Mouse (Mus musculus) CH12.LX (cell line): ENCODE results near the gene Ift81. TPM values are rescaled to one million over a fixed set of nuclear protein-coding genes. Genes with fewer than 3 reads are reported as not detected.
A peak's percentile ranks its signal among the peaks of the same experiment; 100 is the strongest.

Experiments
- DNase-seq: peaks from one replicate; pipeline ENCODE4 v3.0.0-alpha.2; 2013; ENCODE audit errors: extremely low read depth
- H3K27ac ChIP-seq: 2 replicates; pipeline ENCODE4 v1.5.1; 2012; ENCODE audit warnings: low read depth, mild to moderate bottlenecking, control low read depth, moderate library complexity; ENCODE audit not compliant: insufficient read depth
- H3K27me3 ChIP-seq: replicated peaks from 2 replicates; pipeline ENCODE3; 2012; ENCODE audit warnings: inconsistent platforms
- H3K36me3 ChIP-seq, 2 experiments: replicated peaks in 1 of 2; 2 replicates each; pipeline versions ENCODE3 to v1.6.1; 2012; ENCODE audit warnings: inconsistent platforms in 1 of 2, low read length in 1 of 2, mild to moderate bottlenecking in 1 of 2, mixed read lengths in 1 of 2, moderate library complexity in 1 of 2; ENCODE audit not compliant: control insufficient read depth in 1 of 2, insufficient read depth in 1 of 2
- H3K4me1 ChIP-seq, 2 experiments: 2 replicates each; pipeline ENCODE4 v1.6.1; 2012; ENCODE audit warnings: inconsistent platforms in 1 of 2, moderate library complexity in 1 of 2; ENCODE audit not compliant: insufficient read depth in 2 of 2, control insufficient read depth in 1 of 2
- H3K4me2 ChIP-seq: 2 replicates; pipeline ENCODE4 v1.6.1; 2012; ENCODE audit warnings: low read depth, mild to moderate bottlenecking, control low read depth; ENCODE audit not compliant: poor library complexity, insufficient read depth, severe bottlenecking
- H3K4me3 ChIP-seq, 3 experiments: fragments of 150-350 bp in 1 of 3; sonication (generic) in 1 of 3; replicated peaks in 1 of 3; 2 replicates each; pipeline versions ENCODE3 to v1.5.1; 2011 to 2012; ENCODE audit warnings: low read depth in 2 of 3, low read length in 2 of 3, mild to moderate bottlenecking in 2 of 3, moderate library complexity in 2 of 3, control low read depth in 1 of 3, improper control_type of control experiment in 1 of 3, inconsistent platforms in 1 of 3, mixed read lengths in 1 of 3; ENCODE audit not compliant: poor library complexity in 1 of 3
- H3K79me2 ChIP-seq: replicated peaks from 2 replicates; pipeline ENCODE4 v1.6.1; 2012; ENCODE audit warnings: mild to moderate bottlenecking, moderate library complexity; ENCODE audit not compliant: control insufficient read depth, poor library complexity, insufficient read depth, severe bottlenecking; ENCODE audit errors: extremely low read depth
- H3K9ac ChIP-seq: 2 replicates; pipeline ENCODE4 v1.6.1; 2012; ENCODE audit warnings: low read depth, mild to moderate bottlenecking, control low read depth, moderate library complexity; ENCODE audit not compliant: insufficient read depth
- H3K9me3 ChIP-seq: replicated peaks from 2 replicates; pipeline ENCODE3; 2012; ENCODE audit warnings: low read length, inconsistent platforms, mixed read lengths
- BHLHE40 ChIP-seq: IDR thresholded peaks from 2 replicates; pipeline ENCODE4 v1.6.1; 2011; ENCODE audit warnings: mild to moderate bottlenecking, low read depth, low read length, improper control_type of control experiment
- CHD2 ChIP-seq: IDR thresholded peaks from 2 replicates; pipeline ENCODE4 v1.6.1; 2011; ENCODE audit warnings: low read length, improper control_type of control experiment
- CTCF ChIP-seq, 2 experiments: IDR thresholded peaks in 1 of 2; conservative IDR thresholded peaks in 1 of 2; 2 replicates each; pipeline ENCODE4 v1.5.1; 2011 to 2012; ENCODE audit warnings: low read depth in 2 of 2, low read length in 2 of 2, improper control_type of control experiment in 1 of 2, inconsistent platforms in 1 of 2, mild to moderate bottlenecking in 1 of 2, moderate library complexity in 1 of 2
- E2F4 ChIP-seq: IDR thresholded peaks from 2 replicates; pipeline ENCODE4 v1.6.1; 2011; ENCODE audit warnings: low read depth, low read length, improper control_type of control experiment; ENCODE audit not compliant: insufficient replicate concordance
- ELF1 ChIP-seq: IDR thresholded peaks from 2 replicates; pipeline ENCODE4 v1.6.1; 2014; ENCODE audit warnings: low read depth, mild to moderate bottlenecking, inconsistent platforms, low read length, improper control_type of control experiment
- ETS1 ChIP-seq: conservative IDR thresholded peaks from 2 replicates; pipeline ENCODE4 v1.6.1; 2012; ENCODE audit warnings: low read depth, mild to moderate bottlenecking, inconsistent platforms, low read length, improper control_type of control experiment, moderate library complexity
- IRF4 ChIP-seq: IDR thresholded peaks from 2 replicates; pipeline ENCODE4 v1.6.1; 2014; ENCODE audit warnings: low read depth, mild to moderate bottlenecking, inconsistent platforms, low read length, improper control_type of control experiment
- JUND ChIP-seq: conservative IDR thresholded peaks from 2 replicates; pipeline ENCODE4 v1.6.1; 2011; ENCODE audit warnings: low read depth, low read length, improper control_type of control experiment
- MAX ChIP-seq: IDR thresholded peaks from 2 replicates; pipeline ENCODE4 v1.6.1; 2011; ENCODE audit warnings: low read length, improper control_type of control experiment
- MAZ ChIP-seq: IDR thresholded peaks from 2 replicates; pipeline ENCODE4 v1.6.1; 2012; ENCODE audit warnings: low read depth, mild to moderate bottlenecking, inconsistent platforms, low read length, improper control_type of control experiment, moderate library complexity
- MEF2A ChIP-seq: IDR thresholded peaks from 2 replicates; pipeline ENCODE4 v1.6.1; 2014; ENCODE audit warnings: low read depth, mild to moderate bottlenecking, inconsistent platforms, low read length, improper control_type of control experiment, borderline replicate concordance
- MXI1 ChIP-seq: IDR thresholded peaks from 2 replicates; pipeline ENCODE4 v1.6.1; 2011; ENCODE audit warnings: mild to moderate bottlenecking, low read depth, low read length, improper control_type of control experiment
- NRF1 ChIP-seq: IDR thresholded peaks from 2 replicates; pipeline ENCODE4 v1.6.1; 2014; ENCODE audit warnings: low read depth, mild to moderate bottlenecking, inconsistent platforms, low read length, improper control_type of control experiment, moderate library complexity
- PAX5 ChIP-seq: IDR thresholded peaks from 2 replicates; pipeline ENCODE4 v1.6.1; 2012; ENCODE audit warnings: low read length, inconsistent platforms, mixed read lengths
- POLR2AphosphoS2 ChIP-seq: IDR thresholded peaks from 2 replicates; pipeline ENCODE4 v1.6.1; 2011; ENCODE audit warnings: low read depth, low read length, improper control_type of control experiment
- RAD21 ChIP-seq: IDR thresholded peaks from 2 replicates; pipeline ENCODE4 v1.6.1; 2011; ENCODE audit warnings: low read depth, mild to moderate bottlenecking, low read length, improper control_type of control experiment, moderate library complexity
- RCOR1 ChIP-seq: conservative IDR thresholded peaks from 2 replicates; pipeline ENCODE4 v1.6.1; 2012; ENCODE audit warnings: low read depth, mild to moderate bottlenecking, inconsistent platforms, low read length, improper control_type of control experiment
- SMC3 ChIP-seq: IDR thresholded peaks from 2 replicates; pipeline ENCODE4 v1.6.1; 2011; ENCODE audit warnings: low read depth, low read length, improper control_type of control experiment
- TBP ChIP-seq: conservative IDR thresholded peaks from 2 replicates; pipeline ENCODE4 v1.6.1; 2011; ENCODE audit warnings: low read depth, low read length, improper control_type of control experiment
- USF1 ChIP-seq: IDR thresholded peaks from 2 replicates; pipeline ENCODE4 v1.6.1; 2014; ENCODE audit warnings: low read depth, mild to moderate bottlenecking, inconsistent platforms, low read length, improper control_type of control experiment
- USF2 ChIP-seq: conservative IDR thresholded peaks from 2 replicates; pipeline ENCODE4 v1.6.1; 2011; ENCODE audit warnings: low read depth, low read length, improper control_type of control experiment
- ZC3H11A ChIP-seq: IDR thresholded peaks from 2 replicates; pipeline ENCODE4 v1.6.1; 2012; ENCODE audit warnings: low read depth, mild to moderate bottlenecking, inconsistent platforms, low read length, improper control_type of control experiment
- ZKSCAN1 ChIP-seq: IDR thresholded peaks from 2 replicates; pipeline ENCODE4 v1.6.1; 2012; ENCODE audit warnings: low read depth, inconsistent platforms, low read length, improper control_type of control experiment, borderline replicate concordance
- ZMIZ1 ChIP-seq: IDR thresholded peaks from 2 replicates; pipeline ENCODE4 v1.6.1; 2012; ENCODE audit warnings: low read depth, mild to moderate bottlenecking, inconsistent platforms, low read length, improper control_type of control experiment
- ZNF384 ChIP-seq: IDR thresholded peaks from 2 replicates; pipeline ENCODE4 v1.6.1; 2012; ENCODE audit warnings: low read depth, low read length, improper control_type of control experiment, inconsistent platforms
- dilution Hi-C: fragments of 300-500 bp; cut with MboI; formaldehyde crosslinking; loops from 2 replicates; pipeline ENCODE4 v1.14.3; 2020; ENCODE audit warnings: low sequenced_read_pairs; ENCODE audit not compliant: extremely low pct_unique_long_range_greater_than_20kb, extremely low pct_ligation_motif_present
- in situ Hi-C: fragments of 300-500 bp; cut with MboI; formaldehyde crosslinking; loops from 3 replicates; pipeline ENCODE4 v1.14.3; 2019; ENCODE audit warnings: low sequenced_read_pairs, low pct_ligation_motif_present, low pct_unique_long_range_greater_than_20kb, mixed read lengths
- polyA plus RNA-seq: library from polyadenylated mRNA; unstranded; fragments of >175 nt; gene quantifications from 2 replicates; pipeline ENCODE4 v1.2.1, GENCODE M21; 2012; ENCODE audit warnings: low read depth; ENCODE audit not compliant: insufficient read length
- total RNA-seq, 2 experiments: library from RNA; depleted of rRNA; stranded (reverse); fragments of 300-350 nt in 1 of 2; fragments of >200 nt in 1 of 2; gene quantifications; 2 replicates each; pipeline ENCODE4 v1.2.3; 2012 to 2014

Ift81 gene
- total and polyA plus RNA-seq, 3 experiments, result 3.1 to 5.0 (median 4.1) TPM

- dilution Hi-C loops, result no loop called here
- Histone ChIP-seq H3K4me2 (no peak overlapping the region), H3K4me3 (no peak overlapping the region)
Observed at GRCm38 (mm10) chr5:122636308-122636707, 22.0 kb upstream of the Ift81 start.

GRCm38 (mm10) chr5:122635228-122635627 lies 20.9 kb upstream of the Ift81 start:
- Histone ChIP-seq H3K4me3 (no peak overlapping the region), H3K9me3 (no peaks in the 10 kb centered on the region)
- dilution Hi-C loops, result no loop called here
- no peak for TF ChIP-seq IRF4
- no peak for TF ChIP-seq SMC3
- TF ChIP-seq ZMIZ1, result no peak
- peak; percentile 49 for TF ChIP-seq BHLHE40
- TF ChIP-seq USF1, result peak; percentile 74
- peak; percentile 78 for TF ChIP-seq USF2
- no peak for TF ChIP-seq NRF1
- TF ChIP-seq ZNF384, result peak; percentile 60
- TF ChIP-seq, all 38 proteins: peak for 4
- DNase-seq, result no peak
- Histone ChIP-seq H3K27ac (no peak overlapping the region), H3K27me3 (no peaks in the 10 kb centered on the region), H3K36me3 (no peaks in the 10 kb centered on the region), H3K9ac (no peak overlapping the region), H3K4me2 (no peak overlapping the region), H3K4me1 (peaks cover 8 to 16% of the 10 kb centered on the region in 2 experiments), H3K79me2 (no peaks in the 10 kb centered on the region)
- in situ Hi-C loops, result loop anchor here (25.0 kb wide), 1 partner anchor 498 kb away; the partner anchor contains the start of gene Ccdc63

More at GRCm38 (mm10) chr5:122636308-122636707, 22.0 kb upstream of the Ift81 start:
- no peak for DNase-seq
- Histone ChIP-seq H3K79me2 (no peaks in the 10 kb centered on the region), H3K4me1 (peaks cover 8 to 15% of the 10 kb centered on the region in 2 experiments), H3K9me3 (no peaks in the 10 kb centered on the region), H3K36me3 (no peaks in the 10 kb centered on the region), H3K27ac (no peak overlapping the region), H3K9ac (no peak overlapping the region), H3K27me3 (no peaks in the 10 kb centered on the region)
- peak; percentile 6; the same call in 1 of the 2 replicates for TF ChIP-seq BHLHE40
- no peak for TF ChIP-seq PAX5
- in situ Hi-C loops, result loop anchor here (25.0 kb wide), 1 partner anchor 499 kb away; the partner anchor contains the start of gene Ccdc63

GRCm38 (mm10) chr5:122627243-122627642 lies 12.9 kb upstream of the Ift81 start:
- H3K27me3 ChIP-seq, result no peaks in the 10 kb centered on the region
- dilution Hi-C loops, result no loop called here
- no peak overlapping the region for H3K4me2 ChIP-seq
- DNase-seq, result peak; percentile 87
- H3K9ac ChIP-seq, result no peak overlapping the region
- in situ Hi-C loops, result loop anchor here (25.0 kb wide), 1 partner anchor 490 kb away; the partner anchor contains the start of gene Ccdc63
- no peak overlapping the region for H3K4me3 ChIP-seq
- H3K9me3 ChIP-seq, result no peaks in the 10 kb centered on the region
- no peaks in the 10 kb centered on the region for H3K79me2 ChIP-seq
- no peaks in the 10 kb centered on the region for H3K36me3 ChIP-seq
- peaks cover 2 to 6% of the 10 kb centered on the region in 2 experiments; a peak in 1 of 4 replicates for H3K4me1 ChIP-seq
- H3K27ac ChIP-seq, result no peak overlapping the region
- TF ChIP-seq ZKSCAN1, result no peak
- no peak for TF ChIP-seq MAX
- TF ChIP-seq ETS1, result no peak
- TF ChIP-seq CHD2, result no peak
- TF ChIP-seq MAZ, result no peak
- TF ChIP-seq ZC3H11A, result peak; percentile 58
- TF ChIP-seq RAD21, result peak; percentile 97
- TF ChIP-seq MEF2A, result peak; percentile 6; the same call in 1 of the 2 replicates
- TF ChIP-seq E2F4, result no peak
- no peak for TF ChIP-seq TBP
- no peak for TF ChIP-seq MXI1
- no peak for TF ChIP-seq NRF1
- TF ChIP-seq USF2, result no peak
- TF ChIP-seq USF1, result no peak
- TF ChIP-seq RCOR1, result no peak
- TF ChIP-seq JUND, result no peak
- TF ChIP-seq CTCF (conservative IDR thresholded peaks at IDR 0.05 in 1 of 2, IDR thresholded peaks at IDR 0.05 in 1 of 2; ENCODE audit: low read depth in 2 of 2, low read length in 2 of 2), result peak; percentile 87 to 96
- no peak for TF ChIP-seq POLR2AphosphoS2
- no peak for TF ChIP-seq ELF1
- TF ChIP-seq SMC3, result peak; percentile 91
